Mouse (Mus musculus) adrenal gland, adult (tissue): Measurements from ENCODE around the gene Lrig1.

Source experiments
- DNase-seq, 2 experiments: peaks; one replicate each; pipeline ENCODE4 v3.0.0; 2022 to 2023; ENCODE audit warnings: low spot score in 1 of 2; ENCODE audit not compliant: inconsistent age in 2 of 2

Gene Lrig1

GRCm38 (mm10) chr6:94620801-94621301, 79.1 kb downstream of the Lrig1 start:
- DNase-seq = peak; percentile 43 to 75

DNA sequence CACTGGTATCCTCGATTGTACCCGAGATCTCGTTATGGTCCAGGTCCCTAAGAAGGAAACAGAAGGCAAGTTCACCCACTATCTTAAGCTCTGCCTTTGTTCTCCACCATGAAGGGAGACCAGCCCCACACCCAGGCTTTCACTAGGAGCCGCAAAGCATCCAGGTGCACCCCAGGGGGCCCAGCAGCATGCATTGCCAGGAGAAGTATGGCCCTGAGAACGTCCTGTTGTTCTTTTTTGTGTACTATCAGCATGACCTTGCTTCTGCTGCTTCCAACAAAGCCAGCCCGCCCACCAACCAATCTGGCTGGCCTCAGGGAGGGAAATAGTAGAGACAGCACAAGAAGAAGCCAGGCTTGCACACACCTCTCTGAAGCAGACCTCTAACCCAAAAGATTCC, 79.7 kb downstream of the Lrig1 start:
- no peak for DNase-seq

GRCm38 (mm10) chr6:94618671-94619070, 81.3 kb downstream of the Lrig1 start:
- no peak for DNase-seq

DNA sequence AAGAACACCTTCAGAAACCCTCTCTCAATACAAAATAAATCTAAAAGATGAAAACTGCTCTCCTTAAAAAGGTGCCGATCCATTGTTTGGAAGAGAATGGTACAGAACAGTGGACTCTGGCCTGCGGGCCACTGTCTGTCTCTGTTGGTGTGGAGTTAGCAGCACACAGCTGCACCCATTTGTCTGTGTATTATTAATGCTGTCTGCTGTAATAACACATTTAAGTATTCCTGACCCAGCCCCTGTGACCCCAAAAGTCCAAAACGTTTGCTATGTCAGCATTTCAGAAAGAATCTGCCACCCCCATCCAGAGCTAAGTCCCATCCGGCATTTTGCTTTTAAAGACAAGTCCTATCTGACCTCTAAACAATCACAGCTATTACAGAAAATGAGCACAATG, 84.0 kb downstream of the Lrig1 start:
- no peak for DNase-seq

DNA sequence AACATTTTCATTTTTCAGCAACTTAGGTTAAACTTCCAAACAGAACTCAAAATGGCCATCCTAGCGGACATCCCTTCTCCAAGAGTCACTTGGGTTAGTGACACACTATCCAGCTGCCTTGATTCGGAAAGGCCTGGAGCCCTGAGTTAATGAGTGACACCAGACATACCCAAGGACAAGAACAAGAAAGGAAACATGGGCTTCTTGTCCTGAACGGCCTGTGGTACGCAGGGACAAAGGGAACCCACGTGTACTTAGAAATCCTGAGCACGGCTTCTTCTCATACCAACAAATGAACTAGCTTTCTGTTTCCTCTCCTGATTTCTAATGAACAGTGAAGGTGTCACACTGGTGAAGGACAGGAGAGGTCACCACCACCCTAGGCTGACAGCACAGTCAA, 85.6 kb downstream of the Lrig1 start:
- no peak for DNase-seq

- no peak for DNase-seq
These were observed 86.6 kb downstream of the Lrig1 start for GRCm38 (mm10) chr6:94613235-94613895.

DNA sequence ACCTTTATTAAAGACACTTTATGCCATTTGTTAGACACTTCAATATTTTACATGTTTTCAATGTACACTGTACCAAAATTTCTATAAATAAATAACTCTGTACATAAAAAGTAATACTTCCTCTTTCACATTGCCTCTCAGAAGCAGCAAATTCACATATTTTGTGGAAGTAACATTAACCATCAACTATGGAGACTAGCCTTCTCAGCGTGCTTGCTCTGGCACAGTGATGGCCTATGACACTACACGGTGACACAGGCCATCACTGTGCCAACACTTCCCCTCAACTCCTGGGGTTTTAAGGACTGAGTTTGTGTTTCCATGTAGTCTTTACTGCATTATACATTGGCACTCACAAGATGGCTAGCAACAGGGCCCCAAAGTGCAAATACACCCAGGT, 95.4 kb downstream of the Lrig1 start:
- DNase-seq = no peak

GRCm38 (mm10) chr6:94604072-94604471, 95.9 kb downstream of the Lrig1 start:
- DNase-seq = no peak

DNA sequence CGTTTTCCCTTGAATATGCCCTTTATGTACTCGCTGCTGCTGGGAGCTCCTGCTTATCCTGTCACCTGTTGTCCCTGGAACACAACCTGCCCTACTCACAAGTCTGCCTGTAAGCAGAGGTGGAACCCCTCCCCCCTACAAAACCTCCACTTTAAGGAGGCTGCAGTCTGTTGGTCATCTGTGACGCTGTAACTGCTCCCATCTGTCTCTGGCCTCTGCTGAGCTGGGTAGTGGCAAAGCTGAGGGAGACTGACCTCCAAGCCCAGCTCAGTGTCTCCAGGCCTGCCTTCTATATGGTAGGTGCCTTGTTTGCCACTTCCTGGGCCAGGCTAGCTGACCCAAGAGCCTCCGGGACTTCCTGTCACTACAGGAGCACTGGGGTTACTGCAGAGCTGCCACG, 98.1 kb downstream of the Lrig1 start:
- no peak for DNase-seq

DNA sequence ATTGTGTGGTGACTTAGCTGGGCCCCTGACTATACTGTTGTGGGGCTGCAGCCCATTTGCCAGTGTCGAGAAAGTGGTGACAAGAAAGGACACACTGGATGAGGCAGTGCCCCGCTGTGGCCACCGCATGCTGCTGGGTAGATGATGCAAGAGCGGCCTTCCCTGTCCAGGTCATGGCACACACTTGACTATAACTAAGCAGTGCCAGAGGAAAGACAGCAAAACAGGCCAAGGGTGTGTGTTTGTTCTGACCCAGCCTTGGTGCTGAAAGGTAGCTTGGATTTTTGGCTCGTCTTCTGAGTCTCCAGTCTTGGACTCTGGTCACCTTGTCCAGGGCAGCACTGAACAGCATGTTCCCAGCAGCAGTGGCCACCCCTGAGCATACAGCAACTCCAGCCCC, 98.9 kb downstream of the Lrig1 start:
- DNase-seq = peak; percentile 62 to 88

DNA sequence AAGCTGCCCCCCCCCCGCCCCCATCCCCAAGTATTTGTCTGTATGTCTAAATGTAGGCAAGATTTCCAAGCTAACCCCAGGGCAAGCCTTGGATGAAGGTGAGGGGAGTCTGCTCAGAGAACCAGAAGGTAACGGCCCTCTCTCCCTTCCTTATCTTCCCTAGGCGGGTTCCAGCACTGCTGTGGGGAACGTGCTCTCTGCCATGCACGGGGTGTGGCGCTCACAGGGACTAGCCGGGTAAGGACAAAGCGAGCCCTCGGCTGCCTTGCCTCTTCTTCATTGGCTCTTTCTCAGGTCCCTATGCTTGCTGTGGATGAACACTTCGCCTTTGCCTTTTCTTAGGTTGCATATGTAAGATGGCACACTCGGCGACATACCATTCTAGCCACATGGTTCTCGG, 100.9 kb downstream of the Lrig1 start:
- no peak for DNase-seq

GRCm38 (mm10) chr6:94598421-94598820, 101.5 kb downstream of the Lrig1 start:
- no peak for DNase-seq

- peak; percentile 2 to 59 for DNase-seq
These were observed 103.0 kb downstream of the Lrig1 start for GRCm38 (mm10) chr6:94596761-94597485.

DNA sequence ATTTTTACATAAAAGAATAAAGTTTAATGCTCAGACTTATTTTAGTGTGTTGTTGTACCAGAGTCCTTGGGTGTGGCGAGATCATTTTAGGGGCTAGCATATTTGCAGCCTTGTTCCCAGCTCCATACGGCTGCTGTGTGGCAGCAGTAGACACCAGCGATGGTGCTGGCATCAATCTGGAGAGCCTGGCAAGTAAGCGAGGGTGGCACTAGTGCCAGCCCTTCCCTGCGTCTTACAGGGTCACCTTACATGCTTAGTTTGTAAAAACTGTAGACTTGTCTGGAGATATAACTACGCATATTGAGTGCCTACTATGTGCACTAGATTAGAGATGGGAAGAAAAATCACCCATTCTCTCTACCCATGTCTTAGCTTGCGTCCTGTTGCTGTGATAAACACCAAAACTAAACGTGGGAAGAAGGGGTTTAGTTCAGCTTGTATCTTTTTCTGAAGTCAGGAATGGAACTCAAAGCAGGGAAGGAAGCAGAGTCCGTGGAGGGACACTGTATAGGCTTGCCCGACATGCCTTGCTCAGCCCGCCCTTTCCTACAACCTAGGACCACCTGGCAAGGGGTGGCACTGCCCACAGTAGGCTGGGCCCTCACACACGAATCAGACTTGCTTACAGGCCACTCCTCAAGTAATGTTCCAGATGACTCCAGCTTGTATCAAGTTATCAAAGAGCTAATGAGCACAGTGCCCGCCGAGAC, 103.8 kb downstream of the Lrig1 start:
- DNase-seq = no peak

DNA sequence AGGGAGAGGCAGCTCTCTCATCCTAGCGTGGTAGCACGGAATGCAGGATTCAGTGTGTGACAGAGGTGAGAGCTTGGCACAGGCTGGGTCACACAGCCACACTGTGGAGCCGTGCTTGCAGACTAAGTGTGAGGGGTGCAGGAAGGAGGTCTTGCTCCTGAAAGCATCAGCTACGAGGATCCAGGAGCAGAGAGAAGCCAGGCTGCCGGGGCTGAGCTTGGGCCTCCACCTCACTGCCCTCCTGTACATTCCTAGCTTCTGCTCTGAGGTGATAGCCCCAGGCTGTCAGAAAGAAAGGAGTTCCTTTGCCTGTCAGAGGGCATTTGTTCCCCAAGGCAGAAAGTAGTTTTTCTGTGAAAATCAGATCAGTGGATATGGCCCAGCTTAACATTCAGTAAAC, 104.8 kb downstream of the Lrig1 start:
- no peak for DNase-seq

- no peak for DNase-seq
These were observed 105.2 kb downstream of the Lrig1 start for GRCm38 (mm10) chr6:94594711-94595110.

DNA sequence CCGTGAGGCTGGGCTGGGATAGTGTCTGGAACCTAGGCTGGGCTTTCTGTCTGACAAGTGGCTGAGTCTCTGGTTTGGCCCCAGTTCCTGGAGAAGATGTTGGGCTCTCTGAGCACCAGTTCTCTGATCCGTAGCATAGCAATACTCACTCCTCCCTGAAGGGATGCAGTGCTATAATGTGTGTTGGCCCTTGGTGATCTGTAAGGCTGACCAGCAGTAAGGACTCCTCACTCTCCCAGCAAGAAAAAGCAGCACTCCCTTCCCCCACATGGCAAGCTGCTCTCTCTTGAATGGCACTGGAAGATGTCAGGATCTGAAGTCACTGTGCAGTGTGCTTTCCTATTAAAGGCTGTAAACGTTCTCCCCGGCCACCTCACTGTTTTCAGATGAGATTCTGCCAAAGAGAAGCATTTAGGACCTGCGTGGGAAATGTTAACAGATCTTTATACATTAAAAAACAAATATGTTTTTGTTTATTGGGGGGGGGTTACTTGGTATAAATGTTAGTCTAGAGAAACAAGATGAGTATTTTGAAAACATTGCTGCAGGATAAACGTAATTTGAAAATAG, 105.8 kb downstream of the Lrig1 start:
- no peak for DNase-seq

GRCm38 (mm10) chr6:94592710-94593109, 107.2 kb downstream of the Lrig1 start:
- DNase-seq = no peak

- DNase-seq = no peak
These were observed 107.7 kb downstream of the Lrig1 start for GRCm38 (mm10) chr6:94592243-94592642.

GRCm38 (mm10) chr6:94588365-94588764, 111.6 kb downstream of the Lrig1 start:
- DNase-seq = no peak

DNA sequence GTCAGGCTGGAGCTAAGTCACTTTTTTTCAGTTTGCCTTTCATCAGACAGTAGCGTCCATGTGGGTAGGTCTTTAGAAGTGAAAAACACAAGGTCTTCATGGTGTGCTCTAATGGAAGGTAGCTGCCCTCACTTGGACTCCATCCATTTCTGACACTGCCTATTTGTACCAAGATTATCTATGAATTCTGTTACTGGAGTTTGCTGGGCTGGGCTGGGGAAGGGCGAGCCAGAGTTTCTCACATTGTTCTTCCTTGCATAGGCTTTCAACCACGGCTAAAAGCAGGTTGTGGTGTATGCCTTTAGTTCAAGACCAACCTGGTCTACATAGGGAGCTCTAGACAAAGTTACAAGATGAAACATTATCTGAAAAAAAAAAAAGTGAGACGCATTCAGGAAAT, 115.0 kb downstream of the Lrig1 start:
- no peak for DNase-seq
